Mouse (Mus musculus): ENCODE measurements around the gene Sema3g.

GRCm38 (mm10) chr14:31248396-31248795, 30.7 kb downstream of the Sema3g start:
- TF ChIP-seq POLR2A (IDR thresholded peaks at IDR 0.05; ENCODE audit: borderline replicate concordance, insufficient read depth, low read length) (no peak), CTCF (IDR thresholded peaks at IDR 0.05; ENCODE audit: borderline replicate concordance, insufficient read depth, low read depth, low read length) (no peak)

All from cerebellum, adult 2 months (tissue).